Comparison of ENCODE assay signal across 8 mouse cellular contexts in genomic region chr1:151345863-151346195, GRCm38 (mm10). TPM values are rescaled to one million over a fixed set of nuclear protein-coding genes. Genes with fewer than 3 reads are reported as not detected.
DNase-seq lines count a peak whose midpoint lies in the region; ATAC-seq and TF ChIP-seq lines count a peak whose summit lies in the region.

No protein-coding gene starts in this region.

- H3K4me1 ChIP-seq in heart, embryonic 13.5 days = peaks cover 67% of the 10 kb centered on the region
- H3K4me1 ChIP-seq in ES-E14 (ENCODE audit: control insufficient read depth in 2 of 2, insufficient read depth in 2 of 2, low read length in 2 of 2, poor library complexity in 1 of 2) = peaks cover 2 to 6% of the 10 kb centered on the region in 2 experiments
- H3K4me1 ChIP-seq in forebrain, embryonic 15.5 days = peaks cover 49% of the 10 kb centered on the region
- H3K4me1 ChIP-seq in liver, embryonic 16.5 days (ENCODE audit: control insufficient read depth, low read depth, low read length) = peaks cover 35% of the 10 kb centered on the region

- H3K4me2 ChIP-seq in heart, embryonic 13.5 days = peak overlapping the region; percentile 81
- peak overlapping the region; percentile 55 for H3K4me2 ChIP-seq in forebrain, embryonic 15.5 days (replicated peaks)
- peak overlapping the region; percentile 100 for H3K4me2 ChIP-seq in liver, embryonic 16.5 days (ENCODE audit: low read depth, low read length)

- no peak for DNase-seq in heart, postnatal 25 days (ENCODE audit: low spot score)
- DNase-seq in ES-E14 (ENCODE audit: low read depth, low spot score) = no peak
- no peak for DNase-seq in cerebellum, postnatal 36 days
- DNase-seq in adipocyte (ENCODE audit: low spot score) = no peak
- no peak for DNase-seq in adrenal gland, postnatal 25 days

- intact Hi-C loops in heart, postnatal 25 days (cut with DNase I) = loop anchor here (2.0 kb wide), 2 partner anchors 267 to 311 kb away; no protein-coding TSS in a partner anchor

- no peaks in the 10 kb centered on the region for H3K9me3 ChIP-seq in heart, embryonic 13.5 days
- H3K9me3 ChIP-seq in ES-E14 (ENCODE audit: control insufficient read depth, insufficient read depth, low read depth, low read length) = no peaks in the 10 kb centered on the region
- H3K9me3 ChIP-seq in forebrain, embryonic 15.5 days = no peaks in the 10 kb centered on the region
- no peaks in the 10 kb centered on the region for H3K9me3 ChIP-seq in liver, embryonic 16.5 days (replicated peaks; ENCODE audit: control insufficient read depth, low read length)

- H3K36me3 ChIP-seq in heart, embryonic 13.5 days = peaks cover 15% of the 10 kb centered on the region
- H3K36me3 ChIP-seq in ES-E14 (ENCODE audit: control insufficient read depth, insufficient read depth, low read length, poor library complexity, severe bottlenecking) = peaks cover 8% of the 10 kb centered on the region
- H3K36me3 ChIP-seq in forebrain, embryonic 15.5 days = peaks cover 9% of the 10 kb centered on the region; the same call in 1 of the 2 replicates
- peaks cover 12% of the 10 kb centered on the region for H3K36me3 ChIP-seq in liver, embryonic 16.5 days (ENCODE audit: control insufficient read depth, insufficient read depth)

- H3K27me3 ChIP-seq in heart, embryonic 13.5 days (replicated peaks) = no peaks in the 10 kb centered on the region
- H3K27me3 ChIP-seq in forebrain, embryonic 15.5 days = no peaks in the 10 kb centered on the region
- no peaks in the 10 kb centered on the region for H3K27me3 ChIP-seq in liver, embryonic 16.5 days (ENCODE audit: control insufficient read depth, insufficient read depth, low read depth, low read length)

- ATAC-seq in heart, embryonic 13.5 days (ENCODE audit: extremely low read depth, insufficient number of reproducible peaks, low FRiP score, low TSS enrichment) = no peak
- ATAC-seq in forebrain, embryonic 15.5 days (replicated peaks) = no peak
- no peak for ATAC-seq in liver, embryonic 16.5 days (ENCODE audit: low read depth)

- H3K9ac ChIP-seq in heart, embryonic 13.5 days = peak overlapping the region; percentile 99
- H3K9ac ChIP-seq in ES-E14 (ENCODE audit: insufficient read depth, low read depth, low read length, poor library complexity, severe bottlenecking) = no peak overlapping the region; the same call in 1 of the 2 replicates
- H3K9ac ChIP-seq in forebrain, embryonic 15.5 days (replicated peaks) = peak overlapping the region; percentile 93
- peak overlapping the region; percentile 82 for H3K9ac ChIP-seq in liver, embryonic 16.5 days (ENCODE audit: low read depth, low read length)

- peak overlapping the region; percentile 94 for H3K4me3 ChIP-seq in heart, embryonic 13.5 days
- peak overlapping the region; percentile 81 to 92 for H3K4me3 ChIP-seq in ES-E14 (ENCODE audit: insufficient read depth in 1 of 2, low read depth in 1 of 2, low read length in 2 of 2, poor library complexity in 1 of 2, severe bottlenecking in 1 of 2)
- peak overlapping the region; percentile 90 for H3K4me3 ChIP-seq in forebrain, embryonic 15.5 days
- peak overlapping the region; percentile 81 for H3K4me3 ChIP-seq in liver, embryonic 16.5 days (ENCODE audit: low read depth, low read length)

- in situ Hi-C loops in ES-E14 (cut with MboI; ENCODE audit: low sequenced_read_pairs in 2 of 2, unreplicated experiment in 2 of 2) = loop anchor here in 1 of 2 experiments (25.0 kb wide), 1 partner anchor 259 kb away; no protein-coding TSS in a partner anchor

- H3K27ac ChIP-seq in heart, embryonic 13.5 days (replicated peaks) = peak overlapping the region; percentile 97
- H3K27ac ChIP-seq in ES-E14 (ENCODE audit: insufficient read depth, low read depth, low read length, poor library complexity, severe bottlenecking) = no peak overlapping the region
- H3K27ac ChIP-seq in forebrain, embryonic 15.5 days (replicated peaks) = no peak overlapping the region
- peak overlapping the region; percentile 90 for H3K27ac ChIP-seq in liver, embryonic 16.5 days (ENCODE audit: low read length)

TF ChIP-seq in ES-E14, 5 proteins besides CTCF, POLR2A, EP300 and RAD21:
- TF ChIP-seq MAFK (IDR thresholded peaks at IDR 0.05; ENCODE audit: insufficient read depth, low read depth, low read length) (no peak), CHD2 (IDR thresholded peaks at IDR 0.05; ENCODE audit: low read depth, low read length) (no peak), ZNF384 (IDR thresholded peaks at IDR 0.05; ENCODE audit: low read depth, low read length) (no peak), HCFC1 (IDR thresholded peaks at IDR 0.05; ENCODE audit: borderline replicate concordance, insufficient read depth, low read length) (no peak), ZC3H11A (IDR thresholded peaks at IDR 0.05; ENCODE audit: borderline replicate concordance, low read depth, low read length) (no peak)

RNA-seq across cellular contexts. Expression of gene Ivns1abp, which starts 1.6 kb away (rescaled TPM):
- polyA plus RNA-seq in heart, embryonic 13.5 days (2015; fragmentation: Nextera tagmentation; extraction: Ambion mirVana) = 221 and 252 TPM in 2 replicates
- total RNA-seq in heart, postnatal 25 days (2021) = 100 to 1,000 TPM; 516 to 557 TPM
- 76.9 and 89.5 TPM in 2 replicates for total RNA-seq in ES-E14 (2012; rRNA removed)
- 365 and 380 TPM in 2 replicates for polyA plus RNA-seq in forebrain, embryonic 15.5 days (2015; fragmentation: Nextera tagmentation; extraction: Ambion mirVana)
- polyA plus RNA-seq in liver, embryonic 16.5 days (2015; fragmentation: Nextera tagmentation; extraction: Ambion mirVana) = 77.1 and 78.5 TPM in 2 replicates
- 169 and 213 TPM in 2 replicates for total RNA-seq in adrenal gland, postnatal 25 days (2021)

Comparison
In these comparisons a context has a peak if more than half of its experiments do, and no peak if none do; other contexts are left out.
1. H3K27ac ChIP-seq: peak in heart, embryonic 13.5 days (single experiment) and liver, embryonic 16.5 days (single experiment); none in ES-E14 (single experiment) and forebrain, embryonic 15.5 days (single experiment).
2. Peak in every context shown above with its lines, with median percentiles within 50 percentile points of each other: H3K4me2 ChIP-seq and H3K4me3 ChIP-seq.